Mouse (Mus musculus) spleen, adult 2 months (tissue): Measurements from ENCODE around the gene Igsf21.

Experiments used
- CTCF ChIP-seq: fragments of 200-500 bp; IDR thresholded peaks from 2 replicates; pipeline ENCODE4 v1.5.1; 2011; ENCODE audit warnings: mild to moderate bottlenecking, inconsistent platforms; ENCODE audit not compliant: insufficient read depth, insufficient read length, insufficient replicate concordance; ENCODE audit errors: extremely low read depth
- POLR2A ChIP-seq: fragments of 200-500 bp; IDR thresholded peaks from 2 replicates; pipeline ENCODE4 v1.6.1; 2011; ENCODE audit warnings: low read depth, low read length, inconsistent platforms

GRCm38 (mm10) chr4:140078416-140078815, 168.2 kb downstream of the Igsf21 start:
- no peak for TF ChIP-seq CTCF
- TF ChIP-seq POLR2A: no peak
